Mouse (Mus musculus) midbrain, embryonic 14.5 days (tissue): ENCODE measurements around the gene Ptges2. TPM values are rescaled to one million over a fixed set of nuclear protein-coding genes. Genes with fewer than 3 reads are reported as not detected.

Experiments
- polyA plus RNA-seq: library from polyadenylated mRNA; unstranded; fragments of >200 nt; fragmentation: Nextera tagmentation; extraction: Ambion mirVana; gene quantifications from 2 replicates; pipeline ENCODE4 v1.2.1, GENCODE M21; 2014

The Ptges2 gene
- polyA plus RNA-seq, 1 experiment from 2014 or later: 46.2 TPM

Other genes starting within 250 kb of the Ptges2 start
- 121 and 141 TPM in 2 replicates for gene Prrc2b, start 244.8 kb upstream of the Ptges2 start, polyA plus RNA-seq
- 28.3 and 33.2 TPM in 2 replicates for gene Pomt1, start 159.3 kb upstream of the Ptges2 start, polyA plus RNA-seq
- 89.6 and 96.1 TPM in 2 replicates for gene Uck1, start 135.7 kb upstream of the Ptges2 start, polyA plus RNA-seq
- gene Golga2, start 108.5 kb upstream of the Ptges2 start, polyA plus RNA-seq: 22.5 and 26.1 TPM in 2 replicates
- 169 and 339 TPM in 2 replicates for gene Swi5, start 107.8 kb upstream of the Ptges2 start, polyA plus RNA-seq
- 46.4 and 54.1 TPM in 2 replicates for gene Ciz1, start 43.6 kb upstream of the Ptges2 start, polyA plus RNA-seq
- 90.6 and 103 TPM in 2 replicates for gene Dnm1, start 42.6 kb upstream of the Ptges2 start, polyA plus RNA-seq
- gene 1110008P14Rik, start 14.0 kb upstream of the Ptges2 start, polyA plus RNA-seq: 107 and 153 TPM in 2 replicates
- gene Lcn2, start 7.6 kb upstream of the Ptges2 start, polyA plus RNA-seq: not detected in 2 replicates
- 5.3 and 5.6 TPM in 2 replicates for gene Naif1, start 54.6 kb downstream of the Ptges2 start, polyA plus RNA-seq
- 36.3 and 41.5 TPM in 2 replicates for gene Slc25a25, start 55.5 kb downstream of the Ptges2 start, polyA plus RNA-seq
- gene Fam102a, start 139.4 kb downstream of the Ptges2 start, polyA plus RNA-seq: 6.9 and 7.8 TPM in 2 replicates
- 138 and 165 TPM in 2 replicates for gene Dpm2, start 175.0 kb downstream of the Ptges2 start, polyA plus RNA-seq
- 7.1 and 11.5 TPM in 2 replicates for gene Pip5kl1, start 178.9 kb downstream of the Ptges2 start, polyA plus RNA-seq
- gene 9430097D07Rik, start 179.8 kb downstream of the Ptges2 start, polyA plus RNA-seq: 0.29 and 1.3 TPM in 2 replicates
- 20.1 and 24.8 TPM in 2 replicates for gene St6galnac4, start 191.2 kb downstream of the Ptges2 start, polyA plus RNA-seq
- gene St6galnac6, start 203.8 kb downstream of the Ptges2 start, polyA plus RNA-seq: 7.6 and 10.2 TPM in 2 replicates
- gene Ak1, start 225.9 kb downstream of the Ptges2 start, polyA plus RNA-seq: 69.2 and 76.2 TPM in 2 replicates